Mouse (Mus musculus): ENCODE measurements around the gene Arih1. TPM values are rescaled to one million over a fixed set of nuclear protein-coding genes. Genes with fewer than 3 reads are reported as not detected.
A peak's percentile ranks its signal among the peaks of the same experiment; 100 is the strongest.

Arih1 gene
- polyA plus RNA-seq, 1 experiment from 2014 or later, result 20.4 TPM

DNA sequence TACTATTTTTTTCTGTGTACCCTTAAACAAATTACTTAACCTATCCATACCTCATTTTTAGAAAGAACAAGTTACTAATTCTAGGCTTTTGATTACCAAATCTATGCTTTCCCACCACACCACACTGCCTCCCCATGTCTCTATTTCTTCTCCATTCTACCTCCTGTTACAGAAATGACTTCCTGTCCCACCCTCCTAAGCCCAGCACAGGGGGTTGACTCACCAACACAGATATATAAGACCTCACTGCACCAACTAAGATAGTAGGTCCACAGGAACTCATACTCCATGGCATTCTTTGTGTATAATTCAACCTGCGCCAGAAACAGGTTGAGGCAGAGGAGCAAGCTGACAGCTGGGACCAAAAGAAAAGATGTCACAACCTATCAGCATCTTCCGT lies 33.0 kb upstream of the Arih1 start:
- Histone ChIP-seq H3K4me2 (ENCODE audit: low read depth, low read length) (no peak overlapping the region), H3K27ac (replicated peaks; ENCODE audit: low read depth, low read length) (no peak overlapping the region), H3K36me3 (replicated peaks; ENCODE audit: control insufficient read depth, insufficient read depth, low read depth, low read length) (no peaks in the 10 kb centered on the region), H3K4me3 (ENCODE audit: low read depth, low read length) (no peak overlapping the region), H3K9ac (replicated peaks; ENCODE audit: low read length) (no peak overlapping the region), H3K27me3 (ENCODE audit: control insufficient read depth, insufficient read depth, low read length) (no peaks in the 10 kb centered on the region), H3K4me1 (ENCODE audit: control insufficient read depth, insufficient read depth, low read length) (no peaks in the 10 kb centered on the region), H3K9me3 (replicated peaks; ENCODE audit: control insufficient read depth, low read length) (no peaks in the 10 kb centered on the region)
- WGBS, result 86% methylated on average over 2 of the region's 2 CpGs
- ATAC-seq (replicated peaks; ENCODE audit: insufficient number of reproducible peaks, low FRiP score, low TSS enrichment, low read depth) (no peak), DNase-seq (ENCODE audit: low spot score) (no peak)

DNA sequence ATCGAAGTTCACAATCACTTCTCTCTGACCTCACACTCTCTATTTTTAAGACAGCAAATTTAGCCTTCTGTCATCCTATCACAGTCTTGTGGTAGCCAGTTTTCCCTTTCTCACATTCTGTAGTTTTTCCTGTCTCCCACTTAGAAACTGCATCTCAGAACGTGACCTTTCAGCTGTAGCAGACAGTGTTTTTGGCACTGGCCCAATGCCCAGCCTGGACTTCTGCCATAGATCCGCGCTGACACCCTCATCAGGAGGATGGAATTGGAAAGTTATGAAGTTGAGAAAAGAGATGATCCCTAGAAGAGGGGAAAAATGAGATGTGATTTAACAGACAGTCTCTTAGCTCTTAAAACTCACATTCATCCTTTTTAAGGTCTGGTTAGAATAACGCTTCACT lies 32.6 kb upstream of the Arih1 start:
- Histone ChIP-seq H3K4me1 (ENCODE audit: control insufficient read depth, insufficient read depth, low read length) (no peaks in the 10 kb centered on the region), H3K9ac (replicated peaks; ENCODE audit: low read length) (no peak overlapping the region), H3K4me2 (ENCODE audit: low read depth, low read length) (no peak overlapping the region), H3K4me3 (ENCODE audit: low read depth, low read length) (no peak overlapping the region), H3K9me3 (replicated peaks; ENCODE audit: control insufficient read depth, low read length) (no peaks in the 10 kb centered on the region), H3K36me3 (replicated peaks; ENCODE audit: control insufficient read depth, insufficient read depth, low read depth, low read length) (no peaks in the 10 kb centered on the region), H3K27ac (replicated peaks; ENCODE audit: low read depth, low read length) (no peak overlapping the region), H3K27me3 (ENCODE audit: control insufficient read depth, insufficient read depth, low read length) (no peaks in the 10 kb centered on the region)
- ATAC-seq (replicated peaks; ENCODE audit: insufficient number of reproducible peaks, low FRiP score, low TSS enrichment, low read depth) (no peak), DNase-seq (ENCODE audit: low spot score) (no peak)
- WGBS, result 81% methylated on average over 5 of the region's 5 CpGs

DNA sequence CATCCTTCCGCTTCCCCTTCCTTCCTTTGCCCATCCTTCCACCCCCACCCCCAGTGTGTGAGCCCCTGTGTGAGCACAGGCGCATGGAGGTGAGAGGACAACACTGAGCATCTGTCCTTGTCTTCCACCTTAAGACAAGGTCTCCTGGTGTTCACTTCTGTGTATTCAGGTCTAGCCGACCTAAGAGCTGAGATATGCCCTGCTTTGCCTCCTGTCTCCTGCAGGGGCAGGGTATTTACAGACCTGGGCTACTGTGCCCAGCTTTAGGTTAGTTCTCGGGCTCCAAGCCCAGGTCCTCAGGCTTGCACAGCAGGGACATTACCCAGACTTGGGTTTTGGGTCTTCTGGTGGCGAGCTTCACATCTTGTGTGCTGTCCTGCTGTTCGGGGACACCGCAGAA lies 30.7 kb upstream of the Arih1 start:
- Histone ChIP-seq H3K4me1 (ENCODE audit: control insufficient read depth, insufficient read depth, low read length) (no peaks in the 10 kb centered on the region), H3K27me3 (ENCODE audit: control insufficient read depth, insufficient read depth, low read length) (no peaks in the 10 kb centered on the region), H3K36me3 (replicated peaks; ENCODE audit: control insufficient read depth, insufficient read depth, low read depth, low read length) (no peaks in the 10 kb centered on the region), H3K9me3 (replicated peaks; ENCODE audit: control insufficient read depth, low read length) (no peaks in the 10 kb centered on the region), H3K4me2 (ENCODE audit: low read depth, low read length) (no peak overlapping the region), H3K27ac (replicated peaks; ENCODE audit: low read depth, low read length) (no peak overlapping the region), H3K9ac (replicated peaks; ENCODE audit: low read length) (no peak overlapping the region), H3K4me3 (ENCODE audit: low read depth, low read length) (no peak overlapping the region)
- ATAC-seq (replicated peaks; ENCODE audit: insufficient number of reproducible peaks, low FRiP score, low TSS enrichment, low read depth) (no peak), DNase-seq (ENCODE audit: low spot score) (peak; percentile 19)
- 56% methylated on average over 7 of the region's 7 CpGs for WGBS

DNA sequence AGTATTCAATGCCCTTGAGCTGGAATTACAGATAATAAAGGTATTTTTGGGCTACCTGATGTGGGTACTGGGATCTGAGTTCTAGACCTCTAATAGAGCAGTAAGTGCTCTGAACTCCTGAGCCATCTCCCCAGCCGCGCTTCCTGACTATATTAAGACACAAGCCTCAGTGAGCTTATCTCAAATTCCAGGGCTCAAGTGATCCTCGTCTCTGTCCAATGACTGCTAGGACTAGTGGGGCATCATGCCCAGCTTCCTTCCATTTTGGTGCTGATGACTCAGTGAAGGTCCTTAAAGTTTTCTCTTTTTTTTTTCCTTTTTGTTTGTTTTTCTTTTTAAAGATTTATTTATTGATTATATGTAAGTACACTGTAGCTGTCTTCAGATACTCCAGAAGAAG lies 28.7 kb upstream of the Arih1 start:
- Histone ChIP-seq H3K27ac (replicated peaks; ENCODE audit: low read depth, low read length) (no peak overlapping the region), H3K9ac (replicated peaks; ENCODE audit: low read length) (no peak overlapping the region), H3K9me3 (replicated peaks; ENCODE audit: control insufficient read depth, low read length) (no peaks in the 10 kb centered on the region), H3K4me3 (ENCODE audit: low read depth, low read length) (no peak overlapping the region), H3K27me3 (ENCODE audit: control insufficient read depth, insufficient read depth, low read length) (no peaks in the 10 kb centered on the region), H3K36me3 (replicated peaks; ENCODE audit: control insufficient read depth, insufficient read depth, low read depth, low read length) (no peaks in the 10 kb centered on the region), H3K4me1 (ENCODE audit: control insufficient read depth, insufficient read depth, low read length) (no peaks in the 10 kb centered on the region), H3K4me2 (ENCODE audit: low read depth, low read length) (no peak overlapping the region)
- ATAC-seq (replicated peaks; ENCODE audit: insufficient number of reproducible peaks, low FRiP score, low TSS enrichment, low read depth), result no peak
- DNase-seq (ENCODE audit: low spot score), result no peak
- 60% methylated on average over 3 of the region's 3 CpGs for WGBS

DNA sequence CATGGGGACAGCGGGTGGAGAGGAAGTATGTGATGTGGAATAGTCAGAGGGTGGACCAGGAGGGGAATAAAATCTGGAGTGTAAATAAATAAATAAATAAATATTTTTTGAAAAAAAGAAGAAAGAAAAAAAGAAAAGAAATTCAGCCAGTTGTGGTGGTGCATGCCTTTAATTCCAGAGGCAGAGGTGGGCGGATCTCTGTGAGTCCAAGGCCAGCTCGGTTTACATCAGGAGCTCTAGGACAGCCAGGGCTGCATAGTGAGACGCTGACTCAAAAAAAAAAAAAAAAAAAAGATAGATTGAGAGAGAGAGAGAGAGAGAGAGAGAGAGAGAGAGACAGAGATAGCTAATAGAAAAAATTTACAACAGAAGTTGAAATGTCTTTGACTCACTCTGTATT lies 26.0 kb upstream of the Arih1 start:
- Histone ChIP-seq H3K4me2 (ENCODE audit: low read depth, low read length) (no peak overlapping the region), H3K9me3 (replicated peaks; ENCODE audit: control insufficient read depth, low read length) (no peaks in the 10 kb centered on the region), H3K27me3 (ENCODE audit: control insufficient read depth, insufficient read depth, low read length) (no peaks in the 10 kb centered on the region), H3K27ac (replicated peaks; ENCODE audit: low read depth, low read length) (no peak overlapping the region), H3K36me3 (replicated peaks; ENCODE audit: control insufficient read depth, insufficient read depth, low read depth, low read length) (no peaks in the 10 kb centered on the region), H3K9ac (replicated peaks; ENCODE audit: low read length) (no peak overlapping the region), H3K4me1 (ENCODE audit: control insufficient read depth, insufficient read depth, low read length) (no peaks in the 10 kb centered on the region), H3K4me3 (ENCODE audit: low read depth, low read length) (no peak overlapping the region)
- no peak for DNase-seq (ENCODE audit: low spot score)
- 39% methylated on average over 4 of the region's 4 CpGs for WGBS
- ATAC-seq (replicated peaks; ENCODE audit: insufficient number of reproducible peaks, low FRiP score, low TSS enrichment, low read depth), result no peak

DNA sequence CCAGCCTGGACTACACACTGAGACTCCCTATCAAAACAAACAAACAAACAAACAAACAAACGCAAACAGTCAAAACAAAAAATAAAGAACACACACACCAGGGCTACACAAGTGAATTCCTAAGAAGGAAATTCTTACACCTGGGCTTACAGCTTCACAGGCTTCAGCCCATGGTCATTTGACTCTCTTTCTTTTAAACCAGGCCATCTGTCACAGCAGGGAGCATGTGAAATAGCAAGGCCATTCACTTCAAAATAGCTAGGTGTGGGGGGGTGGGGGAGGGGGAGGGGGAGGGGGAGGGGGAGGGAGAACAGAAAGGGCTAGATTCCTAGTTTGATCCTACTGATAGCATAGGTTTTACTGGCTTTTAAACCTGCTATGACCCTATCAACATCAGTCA lies 21.7 kb upstream of the Arih1 start:
- Histone ChIP-seq H3K36me3 (replicated peaks; ENCODE audit: control insufficient read depth, insufficient read depth, low read depth, low read length) (no peaks in the 10 kb centered on the region), H3K9ac (replicated peaks; ENCODE audit: low read length) (no peak overlapping the region), H3K9me3 (replicated peaks; ENCODE audit: control insufficient read depth, low read length) (no peaks in the 10 kb centered on the region), H3K4me1 (ENCODE audit: control insufficient read depth, insufficient read depth, low read length) (no peaks in the 10 kb centered on the region), H3K27me3 (ENCODE audit: control insufficient read depth, insufficient read depth, low read length) (no peaks in the 10 kb centered on the region), H3K4me2 (ENCODE audit: low read depth, low read length) (no peak overlapping the region), H3K4me3 (ENCODE audit: low read depth, low read length) (no peak overlapping the region), H3K27ac (replicated peaks; ENCODE audit: low read depth, low read length) (no peak overlapping the region)
- WGBS, result 64% methylated on average over 1 of the region's 1 CpGs
- DNase-seq (ENCODE audit: low spot score) (no peak), ATAC-seq (replicated peaks; ENCODE audit: insufficient number of reproducible peaks, low FRiP score, low TSS enrichment, low read depth) (no peak)

DNA sequence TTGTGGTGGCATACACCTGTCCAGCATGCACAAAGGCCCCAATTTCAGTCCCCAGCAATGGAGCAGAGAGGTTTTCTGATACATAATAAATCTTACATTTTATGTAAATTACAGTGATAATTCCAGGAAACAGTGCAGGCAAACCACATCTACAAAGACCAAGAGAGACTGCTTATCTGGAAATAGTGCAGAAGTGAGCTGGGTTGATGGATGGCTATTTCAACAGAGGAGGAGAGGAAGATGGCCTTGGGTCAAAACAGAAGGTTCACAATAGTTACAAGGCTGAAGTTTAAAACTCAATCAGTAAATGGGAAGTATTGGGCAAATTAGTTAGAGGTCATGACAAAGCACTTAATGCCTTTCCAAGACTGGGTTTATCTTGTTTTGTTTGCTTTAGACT lies 913 bp upstream of the Arih1 start:
- DNase-seq (ENCODE audit: low spot score), result no peak
- Histone ChIP-seq H3K9me3 (replicated peaks; ENCODE audit: control insufficient read depth, low read length) (no peaks in the 10 kb centered on the region), H3K27ac (replicated peaks; ENCODE audit: low read depth, low read length) (no peak overlapping the region; the same call in 1 of the 2 replicates), H3K9ac (replicated peaks; ENCODE audit: low read length) (peak overlapping the region; percentile 99), H3K36me3 (replicated peaks; ENCODE audit: control insufficient read depth, insufficient read depth, low read depth, low read length) (no peaks in the 10 kb centered on the region), H3K4me2 (ENCODE audit: low read depth, low read length) (peak overlapping the region; percentile 58), H3K4me3 (ENCODE audit: low read depth, low read length) (peak overlapping the region; percentile 100), H3K4me1 (ENCODE audit: control insufficient read depth, insufficient read depth, low read length) (no peaks in the 10 kb centered on the region), H3K27me3 (ENCODE audit: control insufficient read depth, insufficient read depth, low read length) (no peaks in the 10 kb centered on the region)
- no peak for ATAC-seq (replicated peaks; ENCODE audit: insufficient number of reproducible peaks, low FRiP score, low TSS enrichment, low read depth)

DNA sequence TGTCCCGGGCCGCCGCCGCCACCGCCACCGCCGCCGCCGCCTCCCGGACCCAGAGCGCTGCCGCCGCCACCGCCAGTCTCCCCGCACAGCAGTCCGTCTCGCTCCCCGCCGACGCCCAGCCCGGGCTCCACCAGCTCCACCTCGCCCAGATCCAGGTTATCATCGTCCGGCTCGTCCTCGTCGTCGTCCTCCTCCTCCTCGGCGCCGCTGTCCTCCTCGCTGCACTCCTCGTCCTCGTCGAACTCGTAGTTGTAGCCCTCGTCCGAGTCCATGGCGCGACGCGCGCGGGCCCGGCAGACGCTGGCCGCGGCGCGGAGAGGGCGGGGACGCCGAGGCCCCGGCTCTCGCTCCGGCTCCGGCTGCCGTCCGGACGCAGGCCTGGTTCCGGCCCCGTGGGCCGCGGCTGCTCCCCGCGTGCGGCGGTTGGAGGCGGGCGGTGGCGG lies 321 bp downstream of the Arih1 start:
- no peak for DNase-seq (ENCODE audit: low spot score)
- Histone ChIP-seq H3K27me3 (ENCODE audit: control insufficient read depth, insufficient read depth, low read length) (no peaks in the 10 kb centered on the region), H3K4me3 (ENCODE audit: low read depth, low read length) (peak overlapping the region; percentile 100), H3K4me1 (ENCODE audit: control insufficient read depth, insufficient read depth, low read length) (no peaks in the 10 kb centered on the region), H3K9ac (replicated peaks; ENCODE audit: low read length) (peak overlapping the region; percentile 99), H3K9me3 (replicated peaks; ENCODE audit: control insufficient read depth, low read length) (no peaks in the 10 kb centered on the region), H3K36me3 (replicated peaks; ENCODE audit: control insufficient read depth, insufficient read depth, low read depth, low read length) (no peaks in the 10 kb centered on the region), H3K27ac (replicated peaks; ENCODE audit: low read depth, low read length) (peak overlapping the region; percentile 98), H3K4me2 (ENCODE audit: low read depth, low read length) (peak overlapping the region; percentile 74)
- peak; percentile 74 for ATAC-seq (replicated peaks; ENCODE audit: insufficient number of reproducible peaks, low FRiP score, low TSS enrichment, low read depth)
- WGBS, result under 1% methylated on average over 65 of the region's 71 CpGs
